Mouse (Mus musculus): Measurements from ENCODE around the gene Armc2.

DNA sequence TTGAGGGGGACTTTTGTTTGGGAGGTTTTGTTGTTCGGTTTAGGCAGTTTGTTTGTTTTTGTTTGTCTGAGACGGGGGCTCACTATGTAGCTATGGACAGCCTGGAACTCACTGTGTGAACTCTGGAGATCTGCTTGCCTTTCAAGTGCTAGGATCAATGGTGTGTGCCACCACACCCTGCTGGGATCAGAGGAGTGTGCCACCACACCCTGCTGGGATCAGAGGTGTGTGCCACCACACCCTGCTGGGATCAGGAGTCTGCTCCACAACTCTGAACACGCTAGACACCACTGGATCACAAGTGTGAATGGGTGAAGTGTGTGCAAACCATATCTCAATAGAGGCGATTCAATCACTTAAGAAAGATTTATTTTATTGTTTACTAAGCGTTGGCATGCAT is 46.2 kb upstream of the Armc2 start:
- no peak for TF ChIP-seq EP300 (IDR thresholded peaks at IDR 0.05)
- TF ChIP-seq CTCF (IDR thresholded peaks at IDR 0.05) = no peak

All from lung, postnatal 0 days (tissue).